Mouse (Mus musculus) megakaryocyte-erythroid progenitor cell, adult 5-6 weeks (primary cell): Measurements from ENCODE around the gene Enho. TPM values are rescaled to one million over a fixed set of nuclear protein-coding genes. Genes with fewer than 3 reads are reported as not detected.

Experiments used
- ATAC-seq: replicated peaks from 2 replicates; pipeline ENCODE4 v1.8.0; 2016; ENCODE audit warnings: mild to moderate bottlenecking, inconsistent platforms; ENCODE audit not compliant: severe bottlenecking, poor library complexity, low FRiP score, low TSS enrichment
- total RNA-seq, 2 experiments: library from RNA; stranded (forward) in 1 of 2; stranded (reverse) in 1 of 2; fragments of 200-1000, 215-1000 nt in 1 of 2; fragments of >200 nt in 1 of 2; fragmentation: Nextera tagmentation in 1 of 2; gene quantifications; 2 replicates each; pipeline ENCODE4 v1.2.3; 2014 to 2017

Gene Enho
- total RNA-seq, 2 experiments from 2014 or later: not detected

GRCm38 (mm10) chr4:41636366-41636765 lies 3.8 kb downstream of the Enho start:
- ATAC-seq: no peak

- ATAC-seq: no peak
Observed at GRCm38 (mm10) chr4:41635906-41636305, 4.2 kb downstream of the Enho start.

- no peak for ATAC-seq
Observed at GRCm38 (mm10) chr4:41635224-41635623, 4.9 kb downstream of the Enho start.

- no peak for ATAC-seq
Observed at GRCm38 (mm10) chr4:41634631-41635030, 5.5 kb downstream of the Enho start.

- ATAC-seq: no peak
Observed at GRCm38 (mm10) chr4:41633001-41633400, 7.1 kb downstream of the Enho start.

- ATAC-seq: no peak
Observed at GRCm38 (mm10) chr4:41631390-41631789, 8.7 kb downstream of the Enho start.

- no peak for ATAC-seq
Observed at GRCm38 (mm10) chr4:41630196-41630595, 9.9 kb downstream of the Enho start.

GRCm38 (mm10) chr4:41628202-41628927 lies 11.8 kb downstream of the Enho start:
- ATAC-seq: no peak

GRCm38 (mm10) chr4:41622071-41622470 lies 18.1 kb downstream of the Enho start:
- no peak for ATAC-seq

- no peak for ATAC-seq
Observed at GRCm38 (mm10) chr4:41618916-41619746, 21.0 kb downstream of the Enho start.

GRCm38 (mm10) chr4:41615661-41616599 lies 24.2 kb downstream of the Enho start:
- ATAC-seq: no peak

- peak; percentile 63; the same call in 1 of the 2 replicates for ATAC-seq
Observed at GRCm38 (mm10) chr4:41614156-41614555, 26.0 kb downstream of the Enho start.

GRCm38 (mm10) chr4:41612166-41612565 lies 28.0 kb downstream of the Enho start:
- ATAC-seq: no peak

GRCm38 (mm10) chr4:41610594-41610980 lies 29.5 kb downstream of the Enho start:
- no peak for ATAC-seq

- ATAC-seq: 0 out of 2 replicates have a peak, but pooled peaks have one; percentile 32
Observed at GRCm38 (mm10) chr4:41609681-41610593, 30.2 kb downstream of the Enho start.

GRCm38 (mm10) chr4:41606784-41607183 lies 33.3 kb downstream of the Enho start:
- ATAC-seq: peak; percentile 70

GRCm38 (mm10) chr4:41604476-41605396 lies 35.4 kb downstream of the Enho start:
- no peak for ATAC-seq

- no peak for ATAC-seq
Observed at GRCm38 (mm10) chr4:41602818-41603217, 37.3 kb downstream of the Enho start.
